Mouse (Mus musculus) MEL (cell line): ENCODE results near the gene AI854703. TPM values are rescaled to one million over a fixed set of nuclear protein-coding genes. Genes with fewer than 3 reads are reported as not detected.
A peak's percentile ranks its signal among the peaks of the same experiment; 100 is the strongest.

Source experiments
- DNase-seq: peaks from one replicate; pipeline ENCODE4 v3.0.0; 2011; ENCODE audit warnings: low read depth, low spot score
- H3K27ac ChIP-seq: 2 replicates; pipeline ENCODE4 v1.5.1; 2012; ENCODE audit warnings: low read depth, mild to moderate bottlenecking, control low read depth, low read length, moderate library complexity; ENCODE audit not compliant: control insufficient read depth
- H3K27me3 ChIP-seq, 2 experiments: fragments of 150-350 bp in 1 of 2; sonication (generic) in 1 of 2; 2 replicates each; pipeline ENCODE4 v1.6.1; 2012; ENCODE audit warnings: low read length in 2 of 2, mild to moderate bottlenecking in 2 of 2, improper control_type of control experiment in 1 of 2, moderate library complexity in 1 of 2; ENCODE audit not compliant: insufficient read depth in 2 of 2, control insufficient read depth in 1 of 2
- H3K36me3 ChIP-seq, 2 experiments: 2 replicates each; pipeline ENCODE4 v1.6.1; 2012 to 2014; ENCODE audit warnings: low read length in 2 of 2, improper control_type of control experiment in 1 of 2, inconsistent platforms in 1 of 2, mild to moderate bottlenecking in 1 of 2; ENCODE audit not compliant: insufficient read depth in 2 of 2, control insufficient read depth in 1 of 2
- H3K4me1 ChIP-seq, 2 experiments: fragments of 150-350 bp in 1 of 2; sonication (generic) in 1 of 2; 2 replicates each; pipeline ENCODE4 v1.6.1; 2012; ENCODE audit warnings: low read length in 2 of 2, improper control_type of control experiment in 1 of 2, mild to moderate bottlenecking in 1 of 2; ENCODE audit not compliant: insufficient read depth in 2 of 2, control insufficient read depth in 1 of 2
- H3K4me3 ChIP-seq, 2 experiments: fragments of 150-350 bp in 1 of 2; sonication (generic) in 1 of 2; 2 replicates each; pipeline ENCODE4 v1.5.1; 2012; ENCODE audit warnings: low read depth in 2 of 2, low read length in 2 of 2, mild to moderate bottlenecking in 2 of 2, moderate library complexity in 2 of 2, control low read depth in 1 of 2, improper control_type of control experiment in 1 of 2; ENCODE audit not compliant: control insufficient read depth in 1 of 2, insufficient read depth in 1 of 2
- H3K79me2 ChIP-seq: 2 replicates; pipeline ENCODE4 v1.6.1; 2012; ENCODE audit warnings: mild to moderate bottlenecking, low read length, moderate library complexity; ENCODE audit not compliant: control insufficient read depth, poor library complexity, insufficient read depth
- H3K9ac ChIP-seq: 2 replicates; pipeline ENCODE4 v1.6.1; 2012; ENCODE audit warnings: low read depth, mild to moderate bottlenecking, control low read depth, low read length, moderate library complexity; ENCODE audit not compliant: control insufficient read depth, poor library complexity, severe bottlenecking
- H3K9me3 ChIP-seq: fragments of 150-350 bp; sonication (generic); replicated peaks from 2 replicates; pipeline ENCODE4 v1.6.1; 2012; ENCODE audit warnings: mild to moderate bottlenecking, low read length, improper control_type of control experiment, moderate library complexity; ENCODE audit not compliant: insufficient read depth
- BHLHE40 ChIP-seq: IDR thresholded peaks from 2 replicates; pipeline ENCODE4 v1.6.1; 2012; ENCODE audit warnings: low read depth, mild to moderate bottlenecking, inconsistent platforms, low read length, improper control_type of control experiment, borderline replicate concordance
- CHD1 ChIP-seq: IDR thresholded peaks from 2 replicates; pipeline ENCODE4 v1.6.1; 2012; ENCODE audit warnings: low read depth, mild to moderate bottlenecking, inconsistent platforms, low read length, improper control_type of control experiment
- CHD2 ChIP-seq: IDR thresholded peaks from 2 replicates; pipeline ENCODE4 v1.6.1; 2011; ENCODE audit warnings: low read length, improper control_type of control experiment
- ELF1 ChIP-seq: IDR thresholded peaks from 2 replicates; pipeline ENCODE4 v1.6.1; 2014; ENCODE audit warnings: low read depth, mild to moderate bottlenecking, inconsistent platforms, low read length, improper control_type of control experiment, moderate library complexity
- ETS1 ChIP-seq: IDR thresholded peaks from 2 replicates; pipeline ENCODE4 v1.6.1; 2012; ENCODE audit warnings: low read depth, mild to moderate bottlenecking, inconsistent platforms, low read length, improper control_type of control experiment, moderate library complexity
- GABPA ChIP-seq: IDR thresholded peaks from 2 replicates; pipeline ENCODE4 v1.6.1; 2012; ENCODE audit warnings: low read depth, mild to moderate bottlenecking, inconsistent platforms, low read length, improper control_type of control experiment, moderate library complexity
- GATA1 ChIP-seq: IDR thresholded peaks from 2 replicates; pipeline ENCODE4 v1.6.1; 2011; ENCODE audit warnings: low read depth, low read length, improper control_type of control experiment
- JUND ChIP-seq: IDR thresholded peaks from 2 replicates; pipeline ENCODE4 v1.6.1; 2011; ENCODE audit warnings: low read depth, mild to moderate bottlenecking, improper control_type of control experiment, low read length
- KAT2A ChIP-seq: conservative IDR thresholded peaks from 2 replicates; pipeline ENCODE4 v1.6.1; 2012; ENCODE audit warnings: low read depth, low read length, improper control_type of control experiment, inconsistent platforms
- MAX ChIP-seq: IDR thresholded peaks from 2 replicates; pipeline ENCODE4 v1.6.1; 2011; ENCODE audit warnings: low read length, improper control_type of control experiment
- MAZ ChIP-seq: IDR thresholded peaks from 2 replicates; pipeline ENCODE4 v1.6.1; 2012; ENCODE audit warnings: low read depth, mild to moderate bottlenecking, inconsistent platforms, low read length, improper control_type of control experiment
- MEF2A ChIP-seq: IDR thresholded peaks from 2 replicates; pipeline ENCODE4 v1.6.1; 2014; ENCODE audit warnings: low read depth, mild to moderate bottlenecking, inconsistent platforms, low read length, improper control_type of control experiment; ENCODE audit not compliant: poor library complexity, insufficient replicate concordance, severe bottlenecking; ENCODE audit errors: extremely low read depth
- MXI1 ChIP-seq: IDR thresholded peaks from 2 replicates; pipeline ENCODE4 v1.6.1; 2011; ENCODE audit warnings: mild to moderate bottlenecking, low read depth, low read length, improper control_type of control experiment
- MYB ChIP-seq: IDR thresholded peaks from 2 replicates; pipeline ENCODE4 v1.6.1; 2011; ENCODE audit warnings: mild to moderate bottlenecking, low read depth, low read length, improper control_type of control experiment
- MYC ChIP-seq: IDR thresholded peaks from 2 replicates; pipeline ENCODE4 v1.6.1; 2011; ENCODE audit warnings: low read depth, mild to moderate bottlenecking, low read length, improper control_type of control experiment, moderate library complexity
- NELFE ChIP-seq: IDR thresholded peaks from 2 replicates; pipeline ENCODE4 v1.6.1; 2011; ENCODE audit warnings: low read depth, low read length, improper control_type of control experiment
- POLR2AphosphoS2 ChIP-seq: IDR thresholded peaks from 2 replicates; pipeline ENCODE4 v1.6.1; 2011; ENCODE audit warnings: low read length, improper control_type of control experiment
- RAD21 ChIP-seq: IDR thresholded peaks from 2 replicates; pipeline ENCODE4 v1.6.1; 2011; ENCODE audit warnings: mild to moderate bottlenecking, low read depth, low read length, improper control_type of control experiment
- RCOR1 ChIP-seq: IDR thresholded peaks from 2 replicates; pipeline ENCODE4 v1.6.1; 2012; ENCODE audit warnings: low read depth, mild to moderate bottlenecking, inconsistent platforms, low read length, improper control_type of control experiment
- TBP ChIP-seq: IDR thresholded peaks from 2 replicates; pipeline ENCODE4 v1.8.0; 2011; ENCODE audit warnings: low read depth, low read length, improper control_type of control experiment
- TCF12 ChIP-seq: IDR thresholded peaks from 2 replicates; pipeline ENCODE4 v1.6.1; 2014; ENCODE audit warnings: low read depth, mild to moderate bottlenecking, inconsistent platforms, low read length, improper control_type of control experiment, moderate library complexity
- USF2 ChIP-seq, 2 experiments: IDR thresholded peaks; 2 replicates each; pipeline ENCODE4 v1.6.1; 2011 to 2012; ENCODE audit warnings: improper control_type of control experiment in 2 of 2, low read length in 2 of 2, borderline replicate concordance in 1 of 2, inconsistent platforms in 1 of 2, low read depth in 1 of 2, mild to moderate bottlenecking in 1 of 2; ENCODE audit not compliant: insufficient read depth in 1 of 2
- ZC3H11A ChIP-seq: IDR thresholded peaks from 2 replicates; pipeline ENCODE4 v1.6.1; 2012; ENCODE audit warnings: low read depth, mild to moderate bottlenecking, inconsistent platforms, low read length, improper control_type of control experiment
- ZKSCAN1 ChIP-seq: IDR thresholded peaks from 2 replicates; pipeline ENCODE4 v1.6.1; 2012; ENCODE audit warnings: low read depth, mild to moderate bottlenecking, inconsistent platforms, low read length, improper control_type of control experiment, moderate library complexity
- ZNF384 ChIP-seq: IDR thresholded peaks from 2 replicates; pipeline ENCODE4 v1.6.1; 2012; ENCODE audit warnings: low read depth, mild to moderate bottlenecking, inconsistent platforms, low read length, improper control_type of control experiment
- polyA plus RNA-seq, 2 experiments: library from polyadenylated mRNA; stranded (reverse) in 1 of 2; unstranded in 1 of 2; fragments of >175 nt in 1 of 2; fragments of >200 nt in 1 of 2; gene quantifications; 2 replicates each; pipeline versions ENCODE4 v1.2.1 to v1.2.4; 2012; ENCODE audit warnings: low replicate concordance in 2 of 2, low read depth in 1 of 2; ENCODE audit not compliant: insufficient read length in 2 of 2, insufficient read depth in 1 of 2, missing spikeins in 1 of 2
- total RNA-seq: library from RNA; depleted of rRNA; stranded (reverse); fragments of 300-350 nt; gene quantifications from 2 replicates; pipeline ENCODE4 v1.2.3, GENCODE M21; 2012

Gene AI854703
- total and polyA plus RNA-seq, 3 experiments, result not detected

DNA sequence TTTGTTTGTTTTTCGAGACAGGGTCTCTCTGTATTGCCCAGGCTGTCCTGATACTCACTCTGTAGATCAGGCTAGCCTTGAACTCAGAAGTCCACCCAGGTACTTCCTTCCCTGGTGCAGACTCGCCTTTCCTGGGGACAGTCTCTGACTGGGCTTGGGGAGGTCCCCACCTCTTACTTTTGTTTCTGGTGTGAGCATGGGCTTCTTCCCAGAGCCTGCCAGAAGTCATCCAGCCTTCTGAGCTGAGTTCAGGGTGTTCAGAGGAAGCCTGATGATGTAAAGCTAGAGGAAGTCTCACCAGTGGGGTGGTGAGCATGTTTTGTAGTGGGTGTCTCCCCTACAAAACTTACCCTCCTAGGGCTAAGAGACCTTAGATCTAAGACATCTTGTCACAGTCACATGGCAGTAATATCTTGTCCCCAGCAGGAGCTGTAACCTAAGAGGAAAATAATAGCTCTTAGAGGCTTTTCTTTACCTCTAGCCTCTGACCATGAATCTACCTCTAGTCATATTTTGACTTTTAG lies 42.9 kb downstream of the AI854703 start:
- Histone ChIP-seq H3K9ac (no peak overlapping the region), H3K36me3 (no peaks in the 10 kb centered on the region), H3K27ac (no peak overlapping the region), H3K79me2 (no peaks in the 10 kb centered on the region), H3K27me3 (no peaks in the 10 kb centered on the region), H3K9me3 (no peaks in the 10 kb centered on the region), H3K4me3 (no peak overlapping the region), H3K4me1 (no peaks in the 10 kb centered on the region)
- no peak for TF ChIP-seq CHD2
- no peak for TF ChIP-seq ZNF384
- no peak for TF ChIP-seq POLR2AphosphoS2
- no peak for TF ChIP-seq GABPA
- no peak for TF ChIP-seq MYC
- no peak for TF ChIP-seq GATA1
- no peak for TF ChIP-seq TCF12
- no peak for TF ChIP-seq KAT2A
- TF ChIP-seq BHLHE40, result no peak
- no peak for TF ChIP-seq CHD1
- no peak for TF ChIP-seq MAX
- no peak for TF ChIP-seq MEF2A
- no peak for TF ChIP-seq ETS1
- TF ChIP-seq RAD21, result no peak
- no peak for TF ChIP-seq ZC3H11A
- no peak for TF ChIP-seq RCOR1
- no peak for TF ChIP-seq ELF1
- no peak for TF ChIP-seq JUND
- no peak for TF ChIP-seq MAZ
- TF ChIP-seq MYB, result no peak
- no peak for DNase-seq

DNA sequence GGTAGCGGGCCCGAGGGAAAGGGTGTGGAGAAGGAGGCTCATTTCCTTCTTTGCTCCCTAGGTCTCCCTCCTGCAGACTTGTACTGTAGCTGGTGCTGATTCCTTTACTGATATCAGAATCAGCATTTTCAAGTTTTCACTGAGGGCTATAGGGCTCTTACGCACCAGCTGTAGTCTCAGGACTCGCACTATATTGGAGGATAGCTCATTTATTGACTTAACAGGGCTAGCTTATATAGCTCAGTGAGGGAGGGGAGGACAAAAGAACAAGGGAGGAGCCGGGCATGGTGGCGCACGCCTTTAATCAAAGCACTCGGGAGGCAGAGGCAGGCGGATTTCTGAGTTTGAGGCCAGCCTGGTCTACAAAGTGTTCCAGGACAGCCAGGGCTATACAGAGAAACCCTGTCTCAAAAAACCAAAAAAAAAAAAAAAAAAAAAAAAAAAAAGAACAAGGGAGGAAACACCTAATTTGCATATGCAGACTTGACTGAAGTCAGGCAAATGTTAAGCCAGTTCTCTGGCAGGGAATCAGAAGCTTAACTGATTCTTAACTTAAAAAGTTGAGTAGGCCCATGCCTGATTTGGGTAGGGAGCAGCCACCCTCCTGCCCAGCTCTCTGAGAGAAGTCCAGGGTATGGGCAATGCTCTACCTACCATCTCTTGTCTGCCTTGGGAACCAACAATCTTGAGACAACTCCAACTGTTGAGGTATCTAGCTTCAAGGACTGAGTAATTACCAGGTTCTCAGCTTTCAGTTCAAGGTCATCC lies 47.9 kb downstream of the AI854703 start:
- Histone ChIP-seq H3K79me2 (0 out of 2 replicates have a peak, but pooled peaks cover 2% of the 10 kb centered on the region), H3K4me1 (no peaks in the 10 kb centered on the region), H3K27me3 (no peaks in the 10 kb centered on the region), H3K27ac (no peak overlapping the region), H3K36me3 (no peaks in the 10 kb centered on the region; a peak in 1 of 4 replicates), H3K9me3 (no peaks in the 10 kb centered on the region), H3K4me3 (no peak overlapping the region), H3K9ac (no peak overlapping the region)
- DNase-seq, result peak; percentile 2
- no peak for TF ChIP-seq TCF12
- no peak for TF ChIP-seq JUND
- TF ChIP-seq ELF1, result no peak
- no peak for TF ChIP-seq USF2 (IDR thresholded peaks at IDR 0.05; ENCODE audit: borderline replicate concordance in 1 of 2, insufficient read depth in 1 of 2, low read depth in 1 of 2, low read length in 2 of 2)
- TF ChIP-seq TBP, result no peak
- no peak for TF ChIP-seq GATA1
- no peak for TF ChIP-seq MXI1
- TF ChIP-seq CHD2, result no peak
- no peak for TF ChIP-seq KAT2A
- no peak for TF ChIP-seq ZKSCAN1
- no peak for TF ChIP-seq GABPA
- TF ChIP-seq ZC3H11A, result no peak
- no peak for TF ChIP-seq NELFE
